Mouse (Mus musculus): ENCODE measurements around the gene Ltbr. TPM values are rescaled to one million over a fixed set of nuclear protein-coding genes. Genes with fewer than 3 reads are reported as not detected.
A peak's percentile ranks its signal among the peaks of the same experiment; 100 is the strongest.

The Ltbr gene
- total RNA-seq, 1 experiment: 14.3 TPM

- Histone ChIP-seq H3K4me1 (ENCODE audit: control insufficient read depth in 2 of 2, insufficient read depth in 2 of 2, low read length in 2 of 2, poor library complexity in 1 of 2) (peaks cover 11 to 31% of the 10 kb centered on the region in 2 experiments; a peak in 3 of 4 replicates), H3K9me3 (ENCODE audit: control insufficient read depth, insufficient read depth, low read depth, low read length) (no peaks in the 10 kb centered on the region), H3K27ac (ENCODE audit: insufficient read depth, low read depth, low read length, poor library complexity, severe bottlenecking) (no peak overlapping the region), H3K9ac (ENCODE audit: insufficient read depth, low read depth, low read length, poor library complexity, severe bottlenecking) (no peak overlapping the region), H3K4me3 (ENCODE audit: insufficient read depth in 1 of 2, low read depth in 1 of 2, low read length in 2 of 2, poor library complexity in 1 of 2, severe bottlenecking in 1 of 2) (no peak overlapping the region), H3K36me3 (ENCODE audit: control insufficient read depth, insufficient read depth, low read length, poor library complexity, severe bottlenecking) (peaks cover 2% of the 10 kb centered on the region; the same call in 1 of the 2 replicates)
- TF ChIP-seq MAFK (IDR thresholded peaks at IDR 0.05; ENCODE audit: insufficient read depth, low read depth, low read length) (no peak), CHD2 (IDR thresholded peaks at IDR 0.05; ENCODE audit: low read depth, low read length) (no peak), HCFC1 (IDR thresholded peaks at IDR 0.05; ENCODE audit: borderline replicate concordance, insufficient read depth, low read length) (no peak), ZNF384 (IDR thresholded peaks at IDR 0.05; ENCODE audit: low read depth, low read length) (no peak), ZC3H11A (IDR thresholded peaks at IDR 0.05; ENCODE audit: borderline replicate concordance, low read depth, low read length) (no peak)
- in situ Hi-C loops (cut with MboI; ENCODE audit: low sequenced_read_pairs in 2 of 2, unreplicated experiment in 2 of 2): no loop called here
- no peak for DNase-seq (ENCODE audit: low read depth, low spot score)
Observed at GRCm38 (mm10) chr6:125352046-125352384, 38.3 kb upstream of the Ltbr start.

DNA sequence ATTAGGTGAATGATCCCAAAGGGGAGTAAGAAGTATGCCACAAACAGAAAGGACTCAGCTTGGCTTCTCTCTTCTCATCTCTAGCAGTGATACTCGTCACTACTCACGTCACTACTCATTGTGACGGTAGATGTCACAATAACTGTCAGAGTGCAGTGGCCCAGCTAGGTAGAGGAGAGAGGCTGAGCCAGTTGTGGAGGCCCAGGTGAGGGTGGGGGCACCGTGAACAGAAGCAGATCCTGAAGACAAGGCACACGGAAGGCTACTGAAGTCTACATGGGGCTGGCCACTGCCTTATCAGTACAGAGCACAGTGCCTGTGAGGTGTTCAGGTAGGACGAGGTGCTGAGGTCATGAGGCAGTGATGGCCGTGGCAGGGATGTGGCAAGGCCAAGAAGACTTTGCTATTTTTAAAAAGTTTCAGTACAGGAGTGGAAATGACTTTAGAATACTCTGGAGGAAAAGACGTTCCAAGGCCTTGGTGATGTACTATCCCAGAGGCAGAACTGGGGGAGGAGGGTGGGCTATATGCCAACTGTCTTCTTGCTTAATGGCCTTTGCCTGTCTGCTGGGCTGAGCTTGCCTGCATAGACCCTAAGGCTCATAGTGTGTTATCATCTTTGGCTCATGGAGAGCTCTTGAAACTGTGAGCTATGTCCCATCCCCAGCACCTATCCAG is 37.8 kb upstream of the Ltbr start:
- no peak overlapping the region for H3K9ac ChIP-seq (ENCODE audit: insufficient read depth, low read depth, low read length, poor library complexity, severe bottlenecking)
- TF ChIP-seq ZNF384 (IDR thresholded peaks at IDR 0.05; ENCODE audit: low read depth, low read length) (no peak), CHD2 (IDR thresholded peaks at IDR 0.05; ENCODE audit: low read depth, low read length) (no peak), MAFK (IDR thresholded peaks at IDR 0.05; ENCODE audit: insufficient read depth, low read depth, low read length) (no peak), HCFC1 (IDR thresholded peaks at IDR 0.05; ENCODE audit: borderline replicate concordance, insufficient read depth, low read length) (no peak), ZC3H11A (IDR thresholded peaks at IDR 0.05; ENCODE audit: borderline replicate concordance, low read depth, low read length) (no peak)
- no peak overlapping the region for H3K27ac ChIP-seq (ENCODE audit: insufficient read depth, low read depth, low read length, poor library complexity, severe bottlenecking)
- H3K4me3 ChIP-seq (ENCODE audit: insufficient read depth in 1 of 2, low read depth in 1 of 2, low read length in 2 of 2, poor library complexity in 1 of 2, severe bottlenecking in 1 of 2): no peak overlapping the region
- DNase-seq (ENCODE audit: low read depth, low spot score): no peak
- in situ Hi-C loops (cut with MboI; ENCODE audit: low sequenced_read_pairs in 2 of 2, unreplicated experiment in 2 of 2): no loop called here
- peaks cover 11 to 33% of the 10 kb centered on the region in 2 experiments; a peak in 3 of 4 replicates for H3K4me1 ChIP-seq (ENCODE audit: control insufficient read depth in 2 of 2, insufficient read depth in 2 of 2, low read length in 2 of 2, poor library complexity in 1 of 2)
- no peaks in the 10 kb centered on the region for H3K9me3 ChIP-seq (ENCODE audit: control insufficient read depth, insufficient read depth, low read depth, low read length)
- peaks cover 2% of the 10 kb centered on the region; the same call in 1 of the 2 replicates for H3K36me3 ChIP-seq (ENCODE audit: control insufficient read depth, insufficient read depth, low read length, poor library complexity, severe bottlenecking)

DNA sequence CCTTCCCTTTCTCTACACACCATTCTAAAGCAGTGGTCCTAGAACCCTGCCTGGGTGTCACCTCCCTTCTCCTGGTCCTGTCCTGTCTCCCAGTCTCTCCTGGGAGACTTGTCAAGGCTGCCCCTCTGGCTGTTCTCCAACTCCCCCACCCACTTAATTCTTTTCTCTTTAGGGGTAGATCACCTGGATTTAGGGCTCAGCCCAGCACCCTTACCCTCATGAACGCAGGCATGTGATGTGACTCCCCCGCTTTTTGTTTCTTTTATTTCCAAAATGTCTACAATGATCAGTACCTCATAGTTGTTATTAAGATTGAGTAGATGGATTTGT is 37.3 kb upstream of the Ltbr start:
- TF ChIP-seq MAFK (IDR thresholded peaks at IDR 0.05; ENCODE audit: insufficient read depth, low read depth, low read length): no peak
- TF ChIP-seq CHD2 (IDR thresholded peaks at IDR 0.05; ENCODE audit: low read depth, low read length): no peak
- TF ChIP-seq ZNF384 (IDR thresholded peaks at IDR 0.05; ENCODE audit: low read depth, low read length): no peak
- no peak for TF ChIP-seq HCFC1 (IDR thresholded peaks at IDR 0.05; ENCODE audit: borderline replicate concordance, insufficient read depth, low read length)
- Histone ChIP-seq H3K4me3 (ENCODE audit: insufficient read depth in 1 of 2, low read depth in 1 of 2, low read length in 2 of 2, poor library complexity in 1 of 2, severe bottlenecking in 1 of 2) (no peak overlapping the region), H3K36me3 (ENCODE audit: control insufficient read depth, insufficient read depth, low read length, poor library complexity, severe bottlenecking) (peaks cover 2% of the 10 kb centered on the region; the same call in 1 of the 2 replicates), H3K27ac (ENCODE audit: insufficient read depth, low read depth, low read length, poor library complexity, severe bottlenecking) (no peak overlapping the region), H3K9ac (ENCODE audit: insufficient read depth, low read depth, low read length, poor library complexity, severe bottlenecking) (no peak overlapping the region), H3K9me3 (ENCODE audit: control insufficient read depth, insufficient read depth, low read depth, low read length) (no peaks in the 10 kb centered on the region), H3K4me1 (ENCODE audit: control insufficient read depth in 2 of 2, insufficient read depth in 2 of 2, low read length in 2 of 2, poor library complexity in 1 of 2) (peaks cover 11 to 30% of the 10 kb centered on the region in 2 experiments; a peak in 3 of 4 replicates)
- in situ Hi-C loops (cut with MboI; ENCODE audit: low sequenced_read_pairs in 2 of 2, unreplicated experiment in 2 of 2): no loop called here
- DNase-seq (ENCODE audit: low read depth, low spot score): no peak

DNA sequence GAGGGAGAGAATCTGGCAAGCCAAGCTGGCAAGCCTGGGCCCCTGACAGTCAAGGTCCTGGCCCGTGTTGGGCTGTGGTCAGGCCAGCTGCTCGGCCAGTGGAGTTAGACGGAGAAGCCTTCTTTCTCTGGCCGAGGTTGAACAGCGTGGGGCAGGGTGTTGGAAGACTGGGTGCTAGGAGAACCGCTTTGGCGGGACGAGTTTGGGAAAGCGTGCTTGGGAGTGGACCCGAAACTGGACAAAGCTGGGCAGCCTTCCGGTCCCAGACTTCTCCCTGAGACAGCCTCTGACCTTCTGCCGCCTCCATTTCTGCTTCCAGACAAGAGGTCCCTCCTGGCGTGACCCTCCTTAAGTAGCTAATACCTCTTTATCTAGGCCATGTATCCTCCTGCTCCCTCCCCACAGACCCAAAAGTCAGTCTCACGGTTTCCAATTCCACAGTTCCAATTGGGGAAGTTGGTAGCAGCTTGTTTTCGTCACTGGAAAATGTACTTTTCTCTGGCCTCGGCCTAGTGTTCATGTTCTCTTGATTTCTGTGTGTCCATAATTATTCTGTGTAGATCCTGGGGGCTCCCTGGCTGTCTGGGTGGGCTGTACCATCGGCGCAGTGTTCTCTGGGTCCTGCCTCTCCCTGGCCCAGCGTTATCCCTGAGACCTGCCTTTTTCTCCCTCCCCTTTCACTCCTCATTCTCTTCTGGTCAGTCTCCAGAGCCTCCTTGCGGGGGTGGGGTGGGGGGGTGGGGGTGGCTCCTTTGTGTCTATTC is 36.7 kb upstream of the Ltbr start:
- peak overlapping the region; percentile 40; the same call in 1 of the 2 replicates for H3K9ac ChIP-seq (ENCODE audit: insufficient read depth, low read depth, low read length, poor library complexity, severe bottlenecking)
- peaks cover 2% of the 10 kb centered on the region; the same call in 1 of the 2 replicates for H3K36me3 ChIP-seq (ENCODE audit: control insufficient read depth, insufficient read depth, low read length, poor library complexity, severe bottlenecking)
- no peaks in the 10 kb centered on the region for H3K9me3 ChIP-seq (ENCODE audit: control insufficient read depth, insufficient read depth, low read depth, low read length)
- H3K4me1 ChIP-seq (ENCODE audit: control insufficient read depth in 2 of 2, insufficient read depth in 2 of 2, low read length in 2 of 2, poor library complexity in 1 of 2): peaks cover 9 to 24% of the 10 kb centered on the region in 2 experiments; a peak in 3 of 4 replicates
- in situ Hi-C loops (cut with MboI; ENCODE audit: low sequenced_read_pairs in 2 of 2, unreplicated experiment in 2 of 2): no loop called here
- TF ChIP-seq HCFC1 (IDR thresholded peaks at IDR 0.05; ENCODE audit: borderline replicate concordance, insufficient read depth, low read length): no peak
- TF ChIP-seq MAFK (IDR thresholded peaks at IDR 0.05; ENCODE audit: insufficient read depth, low read depth, low read length): no peak
- TF ChIP-seq CHD2 (IDR thresholded peaks at IDR 0.05; ENCODE audit: low read depth, low read length): no peak
- no peak for TF ChIP-seq ZNF384 (IDR thresholded peaks at IDR 0.05; ENCODE audit: low read depth, low read length)
- no peak for TF ChIP-seq ZC3H11A (IDR thresholded peaks at IDR 0.05; ENCODE audit: borderline replicate concordance, low read depth, low read length)
- DNase-seq (ENCODE audit: low read depth, low spot score): no peak
- peak overlapping the region; percentile 62 to 68; a peak in 3 of 4 replicates for H3K4me3 ChIP-seq (ENCODE audit: insufficient read depth in 1 of 2, low read depth in 1 of 2, low read length in 2 of 2, poor library complexity in 1 of 2, severe bottlenecking in 1 of 2)
- H3K27ac ChIP-seq (ENCODE audit: insufficient read depth, low read depth, low read length, poor library complexity, severe bottlenecking): no peak overlapping the region

All from ES-E14 (cell line).